Mouse (Mus musculus): ENCODE results near the gene Vmn1r21. TPM values are rescaled to one million over a fixed set of nuclear protein-coding genes. Genes with fewer than 3 reads are reported as not detected.

The Vmn1r21 gene
- polyA plus RNA-seq, 1 experiment from 2014 or later = not detected

Other genes starting within 250 kb of the Vmn1r21 start
- gene Pyurf, start 158.3 kb downstream of the Vmn1r21 start, polyA plus RNA-seq (2015; fragmentation: Nextera tagmentation; extraction: Ambion mirVana) = 15.2 and 15.3 TPM in 2 replicates
- gene Lancl2, start 147.8 kb downstream of the Vmn1r21 start, polyA plus RNA-seq (2015; fragmentation: Nextera tagmentation; extraction: Ambion mirVana) = 25.0 and 28.1 TPM in 2 replicates
- 28.5 and 28.9 TPM in 2 replicates for gene Vopp1, start 25.2 kb downstream of the Vmn1r21 start, polyA plus RNA-seq (2015; fragmentation: Nextera tagmentation; extraction: Ambion mirVana)
- gene Vmn1r22, start 57.7 kb upstream of the Vmn1r21 start, polyA plus RNA-seq (2015; fragmentation: Nextera tagmentation; extraction: Ambion mirVana) = not detected in 2 replicates
- gene Vmn1r23, start 76.5 kb upstream of the Vmn1r21 start, polyA plus RNA-seq (2015; fragmentation: Nextera tagmentation; extraction: Ambion mirVana) = not detected in 2 replicates
- gene Vmn1r24, start 111.2 kb upstream of the Vmn1r21 start, polyA plus RNA-seq (2015; fragmentation: Nextera tagmentation; extraction: Ambion mirVana) = not detected in 2 replicates
- not detected in 2 replicates for gene Vmn1r25, start 130.5 kb upstream of the Vmn1r21 start, polyA plus RNA-seq (2015; fragmentation: Nextera tagmentation; extraction: Ambion mirVana)
- not detected in 2 replicates for gene Vmn1r26, start 164.8 kb upstream of the Vmn1r21 start, polyA plus RNA-seq (2015; fragmentation: Nextera tagmentation; extraction: Ambion mirVana)